Mouse (Mus musculus) spleen, adult 2 months (tissue): ENCODE results near the gene Kat6b. TPM values are rescaled to one million over a fixed set of nuclear protein-coding genes. Genes with fewer than 3 reads are reported as not detected.

Experiments used
- DNase-seq, 2 experiments: peaks; one replicate each; pipeline versions ENCODE4 v3.0.0 to v3.0.0-alpha.2; 2012 to 2021; ENCODE audit warnings: low spot score in 2 of 2, low read depth in 1 of 2
- H3K27ac ChIP-seq: fragments of 200-500 bp; 2 replicates; pipeline ENCODE4 v1.5.1; 2012; ENCODE audit warnings: low read length, inconsistent platforms; ENCODE audit not compliant: insufficient read depth
- H3K27me3 ChIP-seq: fragments of 200-500 bp; 2 replicates; pipeline ENCODE4 v1.6.1; 2012; ENCODE audit warnings: mild to moderate bottlenecking, moderate library complexity, low read length, inconsistent platforms; ENCODE audit not compliant: control insufficient read depth, insufficient read depth
- H3K36me3 ChIP-seq: fragments of 200-500 bp; 2 replicates; pipeline ENCODE4 v1.6.1; 2012; ENCODE audit warnings: mild to moderate bottlenecking, low read length, inconsistent platforms; ENCODE audit not compliant: control insufficient read depth, insufficient read depth
- H3K4me1 ChIP-seq: fragments of 200-500 bp; 2 replicates; pipeline ENCODE4 v1.6.1; 2011; ENCODE audit warnings: inconsistent platforms; ENCODE audit not compliant: control insufficient read depth, insufficient read depth, insufficient read length
- H3K4me3 ChIP-seq: fragments of 200-500 bp; 2 replicates; pipeline ENCODE4 v1.5.1; 2011; ENCODE audit warnings: mild to moderate bottlenecking, inconsistent platforms; ENCODE audit not compliant: insufficient read depth, insufficient read length; ENCODE audit errors: extremely low read depth
- CTCF ChIP-seq: fragments of 200-500 bp; IDR thresholded peaks from 2 replicates; pipeline ENCODE4 v1.5.1; 2011; ENCODE audit warnings: mild to moderate bottlenecking, inconsistent platforms; ENCODE audit not compliant: insufficient read depth, insufficient read length, insufficient replicate concordance; ENCODE audit errors: extremely low read depth
- POLR2A ChIP-seq: fragments of 200-500 bp; IDR thresholded peaks from 2 replicates; pipeline ENCODE4 v1.6.1; 2011; ENCODE audit warnings: low read depth, low read length, inconsistent platforms
- WGBS: fragments of 180-500 bp; shearing (Covaris S2); methylation state at CpG from one replicate; pipeline ENCODE4 v1.1.7; 2018; 5-methylcytosine and 5-hydroxymethylcytosine counted together
- polyA plus RNA-seq: library from polyadenylated mRNA; depleted of rRNA; stranded (reverse); fragments of >200 nt; gene quantifications from 2 replicates; pipeline ENCODE4 v1.2.3, GENCODE M21; 2012; rRNA removed

Kat6b gene
- polyA plus RNA-seq, 1 experiment: 6.1 TPM

DNA sequence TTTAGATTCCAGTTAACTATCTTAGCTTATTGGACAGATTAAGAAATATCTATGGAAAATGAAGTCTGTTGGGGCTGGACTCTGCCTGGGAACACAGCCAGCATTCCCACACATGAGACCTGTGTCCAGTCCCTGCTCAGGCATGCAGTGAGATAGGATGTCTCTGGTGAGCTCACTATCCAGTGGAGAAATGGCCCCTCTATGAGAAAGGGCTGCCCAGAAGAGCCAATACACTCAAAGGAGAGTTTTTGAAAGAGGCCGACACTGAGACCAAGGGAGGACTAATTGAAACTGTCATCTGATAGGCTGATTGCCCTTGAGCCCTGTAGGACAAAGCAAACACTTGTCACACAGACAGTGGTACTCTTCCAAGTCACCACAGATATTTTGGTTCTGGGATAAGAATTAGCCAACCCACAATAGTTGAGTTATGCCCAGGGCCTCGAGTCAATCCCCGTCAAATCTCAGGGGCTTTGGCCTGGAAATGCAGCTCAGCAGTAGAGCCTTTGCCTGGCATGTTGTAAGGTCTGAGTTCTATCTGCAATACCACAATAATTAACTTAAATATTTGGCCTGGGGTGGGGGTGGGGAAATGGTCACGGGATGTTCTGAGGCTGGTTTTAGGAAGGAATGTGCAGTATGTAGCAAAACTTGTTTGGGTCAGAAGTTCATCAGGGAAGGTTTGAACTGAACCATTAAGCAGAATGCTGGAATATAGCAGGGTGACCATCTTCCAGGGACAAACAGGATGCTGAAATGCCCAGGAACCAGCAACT lies 239.4 kb downstream of the Kat6b start:
- Histone ChIP-seq H3K4me1 (no peaks in the 10 kb centered on the region), H3K36me3 (no peaks in the 10 kb centered on the region), H3K27me3 (no peaks in the 10 kb centered on the region), H3K4me3 (no peak overlapping the region), H3K27ac (no peak overlapping the region)
- no peak for TF ChIP-seq POLR2A
- TF ChIP-seq CTCF: no peak
- 85% methylated on average over 4 of the region's 4 CpGs for WGBS
- DNase-seq: no peak

Other genes with a start within 250 kb of the Kat6b start
- gene Dupd1, start 233.1 kb downstream of the Kat6b start, polyA plus RNA-seq: not detected in 2 replicates